Comparison of ENCODE assay signal across 8 mouse cellular contexts in genomic region chr15:50997209-50997763, GRCm38 (mm10).
A peak's percentile ranks its signal among the peaks of the same experiment; 100 is the strongest.
DNase-seq lines count a peak whose midpoint lies in the region; ATAC-seq lines count a peak whose summit lies in the region.

No protein-coding gene starts in this region.

- ATAC-seq in activated CD4-positive, CD25-positive, alpha-beta regulatory T cell, adult 4 months = no peak

- peak; percentile 2 to 4 for DNase-seq in urinary bladder, adult 18-20 months (ENCODE audit: low spot score in 2 of 2)
- DNase-seq in urinary bladder, adult 2 months (ENCODE audit: low spot score) = no peak
- DNase-seq in cerebellum, postnatal 4 days (ENCODE audit: low spot score in 2 of 2) = peak; percentile 68 to 89
- peak; percentile 23 to 42 for DNase-seq in gastrocnemius, postnatal 4 days (ENCODE audit: low spot score in 2 of 2)
- DNase-seq in kidney, postnatal 10 days = peak; percentile 70
- DNase-seq in lung, postnatal 10 days = peak; percentile 15
- peak; percentile 20 for DNase-seq in right cerebral cortex, postnatal 25 days
